Mouse (Mus musculus): ENCODE data around the gene Spata31d1a.

The Spata31d1a gene

GRCm38 (mm10) chr13:59667763-59668162 lies 42.4 kb downstream of the Spata31d1a start:
- no peak for DNase-seq (ENCODE audit: low spot score in 2 of 2)

- DNase-seq (ENCODE audit: low spot score in 2 of 2): no peak
Measured at GRCm38 (mm10) chr13:59663939-59664712, 46.0 kb downstream of the Spata31d1a start.

GRCm38 (mm10) chr13:59661966-59662365 lies 48.2 kb downstream of the Spata31d1a start:
- DNase-seq (ENCODE audit: low spot score in 2 of 2): no peak

- DNase-seq (ENCODE audit: low spot score in 2 of 2): no peak
Measured at GRCm38 (mm10) chr13:59661387-59661786, 48.7 kb downstream of the Spata31d1a start.

- no peak for DNase-seq (ENCODE audit: low spot score in 2 of 2)
Measured at GRCm38 (mm10) chr13:59660371-59660770, 49.8 kb downstream of the Spata31d1a start.

- no peak for DNase-seq (ENCODE audit: low spot score in 2 of 2)
Measured at GRCm38 (mm10) chr13:59657781-59658180, 52.3 kb downstream of the Spata31d1a start.

- no peak for DNase-seq (ENCODE audit: low spot score in 2 of 2)
Measured at GRCm38 (mm10) chr13:59656975-59657388, 53.1 kb downstream of the Spata31d1a start.

- no peak for DNase-seq (ENCODE audit: low spot score in 2 of 2)
Measured at GRCm38 (mm10) chr13:59656316-59656832, 53.8 kb downstream of the Spata31d1a start.

- no peak for DNase-seq (ENCODE audit: low spot score in 2 of 2)
Measured at GRCm38 (mm10) chr13:59655718-59656315, 54.3 kb downstream of the Spata31d1a start.

- DNase-seq (ENCODE audit: low spot score in 2 of 2): no peak
Measured at GRCm38 (mm10) chr13:59654465-59654864, 55.7 kb downstream of the Spata31d1a start.

GRCm38 (mm10) chr13:59653136-59653535 lies 57.0 kb downstream of the Spata31d1a start:
- DNase-seq (ENCODE audit: low spot score in 2 of 2): no peak

GRCm38 (mm10) chr13:59652651-59653050 lies 57.5 kb downstream of the Spata31d1a start:
- no peak for DNase-seq (ENCODE audit: low spot score in 2 of 2)

Data from urinary bladder, postnatal 4 days (tissue).